Mouse (Mus musculus) bone marrow, adult 2 months (tissue): ENCODE measurements around the gene Pik3r6.

Experiments used
- CTCF ChIP-seq: fragments of 200-500 bp; IDR thresholded peaks from 2 replicates; pipeline ENCODE4 v1.5.1; 2011; ENCODE audit warnings: low read length, control low read depth; ENCODE audit not compliant: control insufficient read depth, insufficient read depth
- POLR2A ChIP-seq: fragments of 200-500 bp; IDR thresholded peaks from 2 replicates; pipeline ENCODE4 v1.6.1; 2011; ENCODE audit warnings: low read depth, mild to moderate bottlenecking, control low read depth, low read length, borderline replicate concordance; ENCODE audit not compliant: control insufficient read depth

GRCm38 (mm10) chr11:68519815-68520214, 17.0 kb downstream of the Pik3r6 start:
- TF ChIP-seq CTCF = no peak
- TF ChIP-seq POLR2A = no peak
